Mouse (Mus musculus): Measurements from ENCODE around the gene Tns4. TPM values are rescaled to one million over a fixed set of nuclear protein-coding genes. Genes with fewer than 3 reads are reported as not detected.

Gene Tns4
- polyA plus RNA-seq (2016; fragmentation: Nextera tagmentation; extraction: Ambion mirVana) = 0.04 and 0.29 TPM in 2 replicates

DNA sequence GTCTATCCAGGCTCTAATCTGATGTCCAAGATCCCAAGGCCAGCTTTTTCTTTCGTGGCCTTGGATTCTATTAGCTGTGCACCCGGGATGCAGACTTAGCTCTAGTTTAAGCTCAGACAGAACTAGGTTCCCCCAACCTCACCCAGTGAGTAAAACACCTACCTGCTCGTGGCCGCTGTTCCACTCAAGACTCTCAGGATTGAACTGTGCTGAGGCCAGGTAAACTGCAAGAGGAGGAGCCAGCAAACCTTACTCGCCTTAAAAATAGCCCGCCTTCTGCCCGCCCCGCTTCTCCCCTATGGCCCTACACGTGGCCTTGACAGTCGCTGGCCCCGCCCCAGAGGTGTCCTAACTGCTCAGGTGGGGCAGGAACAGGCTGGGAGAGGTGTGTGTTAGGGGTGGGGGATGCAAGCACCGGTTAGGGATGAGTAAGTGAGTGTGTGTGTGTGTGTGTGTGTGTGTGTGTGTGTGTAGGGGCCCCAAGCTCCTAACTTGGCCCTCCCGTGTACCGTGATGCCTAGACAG, at the start of gene Tns4:
TSS of gene Tns4 (minus strand) at position 230 of the 525 bp plus-strand sequence.
- no peaks in the 10 kb centered on the region for H3K4me1 ChIP-seq
- no peaks in the 10 kb centered on the region for H3K27me3 ChIP-seq
- no peak within 1 kb of the TSS for H3K4me2 ChIP-seq
- H3K27ac ChIP-seq = no peak within 1 kb of the TSS
- no peak for ATAC-seq (ENCODE audit: low FRiP score)
- no peaks in the 10 kb centered on the region for H3K9me3 ChIP-seq
- 64% methylated on average over 14 of the region's 14 CpGs for WGBS
- no peak within 1 kb of the TSS for H3K4me3 ChIP-seq (replicated peaks)
- H3K9ac ChIP-seq = no peak within 1 kb of the TSS
- no peaks in the 10 kb centered on the region for H3K36me3 ChIP-seq (replicated peaks)

GRCm38 (mm10) chr11:99137385-99137784, 48.3 kb upstream of the Tns4 start:
- 75% methylated on average over 4 of the region's 4 CpGs for WGBS

GRCm38 (mm10) chr11:99136961-99137360, 47.9 kb upstream of the Tns4 start:
- WGBS = 71% methylated on average over 4 of the region's 4 CpGs
- no peak overlapping the region for H3K4me2 ChIP-seq
- no peaks in the 10 kb centered on the region for H3K36me3 ChIP-seq (replicated peaks)
- H3K9ac ChIP-seq = no peak overlapping the region
- H3K4me1 ChIP-seq = peaks cover 21% of the 10 kb centered on the region
- H3K4me3 ChIP-seq (replicated peaks) = no peak overlapping the region
- no peaks in the 10 kb centered on the region for H3K27me3 ChIP-seq
- peak overlapping the region; percentile 33; the same call in 1 of the 2 replicates for H3K27ac ChIP-seq
- no peak for ATAC-seq (ENCODE audit: low FRiP score)
- H3K9me3 ChIP-seq = no peaks in the 10 kb centered on the region

More at GRCm38 (mm10) chr11:99137385-99137784, 48.3 kb upstream of the Tns4 start:
- Histone ChIP-seq H3K9ac (no peak overlapping the region), H3K9me3 (no peaks in the 10 kb centered on the region), H3K27ac (no peak overlapping the region), H3K4me3 (replicated peaks) (no peak overlapping the region), H3K36me3 (replicated peaks) (no peaks in the 10 kb centered on the region), H3K4me2 (no peak overlapping the region), H3K4me1 (peaks cover 17% of the 10 kb centered on the region), H3K27me3 (no peaks in the 10 kb centered on the region)
- no peak for ATAC-seq (ENCODE audit: low FRiP score)

GRCm38 (mm10) chr11:99136361-99136760, 47.3 kb upstream of the Tns4 start:
- Histone ChIP-seq H3K27ac (peak overlapping the region; percentile 33; the same call in 1 of the 2 replicates), H3K9me3 (no peaks in the 10 kb centered on the region), H3K9ac (no peak overlapping the region), H3K27me3 (no peaks in the 10 kb centered on the region), H3K4me1 (peaks cover 27% of the 10 kb centered on the region), H3K4me3 (replicated peaks) (no peak overlapping the region), H3K36me3 (replicated peaks) (no peaks in the 10 kb centered on the region), H3K4me2 (no peak overlapping the region)
- WGBS = 47% methylated on average over 3 of the region's 3 CpGs
- no peak for ATAC-seq (ENCODE audit: low FRiP score)

DNA sequence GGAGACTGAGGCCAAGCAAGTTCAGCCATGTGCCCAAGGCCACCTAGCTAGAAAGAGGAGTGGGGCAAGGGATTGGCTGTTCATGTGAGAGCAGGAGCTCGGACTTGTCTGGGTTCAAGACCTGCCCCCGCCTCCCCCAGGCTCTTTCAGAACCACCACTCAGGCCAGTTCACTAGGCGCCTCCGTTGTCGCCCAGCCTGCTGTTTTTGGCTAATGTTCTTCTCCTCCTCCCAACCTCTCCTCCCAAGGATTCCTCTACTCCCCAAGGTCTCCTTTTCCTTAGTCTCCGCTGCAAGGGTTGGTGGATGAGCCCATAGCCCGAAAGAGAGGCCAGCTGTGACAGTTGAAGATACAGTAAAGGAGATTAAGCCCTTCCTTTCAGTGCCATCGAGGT, 45.9 kb upstream of the Tns4 start:
- Histone ChIP-seq H3K4me1 (peaks cover 30% of the 10 kb centered on the region), H3K9me3 (no peaks in the 10 kb centered on the region), H3K4me2 (no peak overlapping the region), H3K27ac (no peak overlapping the region), H3K27me3 (no peaks in the 10 kb centered on the region), H3K9ac (no peak overlapping the region), H3K36me3 (replicated peaks) (no peaks in the 10 kb centered on the region), H3K4me3 (replicated peaks) (no peak overlapping the region)
- ATAC-seq (ENCODE audit: low FRiP score) = no peak
- 77% methylated on average over 8 of the region's 8 CpGs for WGBS

- no peak for ATAC-seq (ENCODE audit: low FRiP score)
- Histone ChIP-seq H3K9me3 (no peaks in the 10 kb centered on the region), H3K27me3 (no peaks in the 10 kb centered on the region), H3K4me1 (peaks cover 30% of the 10 kb centered on the region), H3K27ac (no peak overlapping the region), H3K4me2 (no peak overlapping the region), H3K9ac (no peak overlapping the region), H3K36me3 (replicated peaks) (no peaks in the 10 kb centered on the region), H3K4me3 (replicated peaks) (no peak overlapping the region)
- WGBS = 67% methylated on average over 15 of the region's 15 CpGs
Measured at GRCm38 (mm10) chr11:99134266-99135046, 45.4 kb upstream of the Tns4 start.

DNA sequence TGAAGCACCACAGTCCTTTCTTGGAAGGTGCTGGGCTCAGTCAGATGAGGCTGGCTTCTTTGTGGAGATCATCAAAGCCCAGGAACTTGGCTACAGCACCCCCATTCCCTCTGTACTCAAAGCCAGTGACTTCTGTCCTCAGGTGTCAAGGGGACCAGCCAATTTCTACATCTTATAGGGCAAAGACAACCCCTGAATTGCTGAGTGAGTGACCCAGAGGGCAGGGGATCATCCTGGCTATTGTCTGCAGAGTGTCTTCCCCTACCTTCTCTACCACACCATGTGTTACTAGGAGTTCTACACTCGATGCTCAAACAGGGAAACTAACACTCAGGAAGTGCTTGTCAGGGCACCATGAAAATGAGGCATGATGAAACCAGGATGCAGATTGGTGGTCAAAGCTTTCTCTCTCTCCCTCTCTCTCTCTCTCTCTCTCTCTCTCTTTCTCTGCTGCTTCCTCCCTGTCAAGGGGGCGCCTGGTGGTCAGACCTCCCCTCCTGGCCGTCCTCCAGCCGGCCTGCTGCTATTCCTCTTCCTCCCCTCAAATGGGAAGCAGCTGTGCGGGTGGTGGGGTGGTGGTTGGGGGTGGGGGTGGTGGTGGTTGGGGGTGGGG, 44.3 kb upstream of the Tns4 start:
- Histone ChIP-seq H3K4me2 (no peak overlapping the region), H3K4me3 (replicated peaks) (no peak overlapping the region), H3K27me3 (no peaks in the 10 kb centered on the region), H3K27ac (no peak overlapping the region), H3K4me1 (peaks cover 30% of the 10 kb centered on the region), H3K9ac (no peak overlapping the region), H3K36me3 (replicated peaks) (no peaks in the 10 kb centered on the region), H3K9me3 (no peaks in the 10 kb centered on the region)
- WGBS = 61% methylated on average over 5 of the region's 5 CpGs
- ATAC-seq (ENCODE audit: low FRiP score) = no peak

GRCm38 (mm10) chr11:99132091-99132730, 43.1 kb upstream of the Tns4 start:
- ATAC-seq (ENCODE audit: low FRiP score) = peak; percentile 78
- Histone ChIP-seq H3K9me3 (no peaks in the 10 kb centered on the region), H3K4me3 (replicated peaks) (peak overlapping the region; percentile 14; the same call in 1 of the 2 replicates), H3K36me3 (replicated peaks) (no peaks in the 10 kb centered on the region), H3K27me3 (no peaks in the 10 kb centered on the region; the same call in 1 of the 2 replicates), H3K4me2 (peak overlapping the region; percentile 48), H3K27ac (peak overlapping the region; percentile 89), H3K9ac (peak overlapping the region; percentile 38), H3K4me1 (peaks cover 30% of the 10 kb centered on the region)
- WGBS = 0% methylated on average over 11 of the region's 11 CpGs

- H3K27me3 ChIP-seq = no peaks in the 10 kb centered on the region; the same call in 1 of the 2 replicates
- peak overlapping the region; percentile 48 for H3K4me2 ChIP-seq
- WGBS = 51% methylated on average over 12 of the region's 12 CpGs
- ATAC-seq (ENCODE audit: low FRiP score) = no peak
- no peaks in the 10 kb centered on the region for H3K9me3 ChIP-seq
- no peaks in the 10 kb centered on the region for H3K36me3 ChIP-seq (replicated peaks)
- H3K27ac ChIP-seq = peak overlapping the region; percentile 89
- peaks cover 27% of the 10 kb centered on the region for H3K4me1 ChIP-seq
- no peak overlapping the region for H3K4me3 ChIP-seq (replicated peaks)
- no peak overlapping the region for H3K9ac ChIP-seq
Measured at GRCm38 (mm10) chr11:99131463-99131840, 42.3 kb upstream of the Tns4 start.

DNA sequence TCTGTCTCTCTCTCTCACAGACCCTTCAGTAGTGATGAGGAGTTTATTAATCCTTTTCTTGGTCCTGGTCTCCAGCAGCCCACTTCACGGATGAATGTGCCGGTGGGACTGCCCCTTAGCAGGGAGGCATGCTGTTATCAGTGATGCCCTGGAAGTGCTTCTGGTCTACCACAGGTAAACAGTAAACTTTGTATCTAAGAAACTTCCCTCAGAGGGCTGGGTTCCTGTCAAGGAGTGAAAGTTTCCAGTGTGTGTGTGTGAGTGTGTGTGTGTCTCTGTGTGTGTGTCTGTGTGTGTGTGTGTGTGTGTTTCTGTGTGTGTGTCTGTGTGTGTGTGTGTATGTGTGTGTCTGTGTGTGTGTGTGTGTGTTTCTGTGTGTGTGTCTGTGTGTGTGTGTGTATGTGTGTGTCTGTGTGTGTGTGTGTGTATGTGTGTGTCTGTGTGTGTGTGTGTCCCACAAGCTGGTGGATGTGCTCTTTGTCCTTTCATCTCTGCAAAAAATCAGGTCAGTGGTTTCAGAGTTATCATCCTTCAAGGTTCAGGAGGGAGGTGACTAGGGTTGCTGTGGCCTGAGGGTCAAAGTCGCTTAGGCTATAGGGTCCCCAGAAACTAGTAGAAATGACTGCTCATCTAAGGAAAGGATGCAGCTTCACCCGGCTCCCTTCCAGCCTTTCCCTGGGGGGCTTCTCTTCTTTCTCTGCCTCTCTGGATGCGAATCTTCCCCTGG, 41.8 kb upstream of the Tns4 start:
- Histone ChIP-seq H3K27me3 (no peaks in the 10 kb centered on the region; the same call in 1 of the 2 replicates), H3K36me3 (replicated peaks) (no peaks in the 10 kb centered on the region), H3K4me3 (replicated peaks) (no peak overlapping the region), H3K4me1 (peaks cover 24% of the 10 kb centered on the region), H3K9me3 (no peaks in the 10 kb centered on the region), H3K27ac (0 out of 2 replicates have a peak overlapping the region, but pooled peaks have one; percentile 89), H3K9ac (no peak overlapping the region), H3K4me2 (no peak overlapping the region)
- WGBS = 71% methylated on average over 5 of the region's 5 CpGs
- ATAC-seq (ENCODE audit: low FRiP score) = no peak

DNA sequence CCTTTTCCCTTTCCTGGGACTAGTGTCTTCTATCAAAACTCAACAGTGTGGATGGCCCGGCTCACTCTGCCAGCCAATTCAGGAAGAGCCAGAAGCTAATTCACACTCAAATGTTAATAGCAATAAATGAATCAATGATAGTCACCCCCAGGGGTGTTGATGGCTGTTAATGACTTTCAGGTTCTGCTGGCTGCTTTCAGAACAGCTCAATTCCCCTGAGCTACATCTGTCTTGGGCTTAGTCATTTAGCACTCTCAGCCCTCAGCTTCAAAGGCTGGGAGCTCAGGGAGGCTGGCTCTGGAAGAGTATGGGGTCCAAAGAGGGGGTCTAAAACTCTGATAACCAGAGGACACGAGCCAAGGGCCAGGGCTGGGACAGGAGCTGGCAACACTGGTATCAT, 40.2 kb upstream of the Tns4 start:
- Histone ChIP-seq H3K36me3 (replicated peaks) (no peaks in the 10 kb centered on the region), H3K4me1 (peaks cover 24% of the 10 kb centered on the region), H3K27ac (no peak overlapping the region), H3K9ac (no peak overlapping the region), H3K4me2 (no peak overlapping the region), H3K9me3 (no peaks in the 10 kb centered on the region), H3K4me3 (replicated peaks) (no peak overlapping the region), H3K27me3 (no peaks in the 10 kb centered on the region; the same call in 1 of the 2 replicates)
- WGBS = 65% methylated on average over 2 of the region's 2 CpGs
- ATAC-seq (ENCODE audit: low FRiP score) = no peak

Data from forebrain, embryonic 12.5 days (tissue).